Comparison of ENCODE assay signal across 12 mouse cellular contexts in the genomic region with DNA sequence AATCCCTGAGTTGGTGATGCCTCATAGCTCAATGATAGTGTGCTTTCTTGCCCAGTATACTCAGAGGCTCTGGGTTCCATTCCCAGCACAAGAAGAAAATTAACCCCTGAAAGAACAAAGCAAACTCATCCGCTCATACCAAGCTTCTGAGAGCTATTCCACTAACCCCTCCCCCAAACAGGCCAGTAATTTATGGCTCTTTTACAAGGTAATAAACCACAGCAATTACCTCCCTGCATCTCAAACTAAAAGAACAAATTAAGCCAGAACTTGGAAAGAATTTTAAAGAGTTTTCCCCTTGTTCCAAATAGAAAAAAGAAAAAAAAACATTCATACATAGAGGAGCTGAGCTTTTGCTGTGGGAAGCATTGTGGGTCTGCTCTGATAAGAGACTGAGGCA. TPM values are rescaled to one million over a fixed set of nuclear protein-coding genes. Genes with fewer than 3 reads are reported as not detected.
DNase-seq lines count a peak whose midpoint lies in the region; ATAC-seq lines count a peak whose summit lies in the region.
"Had no signal": no experiment of that assay in that cellular context is flagged by ENCODE, and none has a peak within 500 bp of the region (broad histone marks: within the 10 kb centered on the region; RNA-seq: fewer than 3 reads in every experiment).

No protein-coding gene starts in this region.

- WGBS in neural tube, embryonic 11.5 days, result 8% methylated on average over 1 of the region's 1 CpGs
- 16% methylated on average over 1 of the region's 1 CpGs for WGBS in limb, embryonic 12.5 days
- 7% methylated on average over 1 of the region's 1 CpGs for WGBS in forebrain, embryonic 15.5 days

- DNase-seq in kidney, adult 9 months, result peak; percentile 46
- no peak for DNase-seq in kidney, postnatal 14 days
- DNase-seq in neural tube, embryonic 11.5 days (ENCODE audit: low spot score), result no peak
- DNase-seq in neural tube, embryonic 10.5 days (ENCODE audit: extremely low spot score, low spot score), result no peak
- no peak for DNase-seq in spleen, adult 12 weeks (ENCODE audit: low spot score)
- DNase-seq in right cerebral cortex, adult 18-20 months, result no peak
- DNase-seq: cerebellum, adult 11-12 months had no signal

- 0 out of 2 replicates have a peak, but pooled peaks have one; percentile 7 for ATAC-seq in neural tube, embryonic 11.5 days (ENCODE audit: insufficient read depth, low FRiP score, low TSS enrichment)
- no peak for ATAC-seq in limb, embryonic 12.5 days (ENCODE audit: insufficient number of reproducible peaks, insufficient read depth, low FRiP score, low TSS enrichment, low read depth)
- no peak for ATAC-seq in forebrain, embryonic 15.5 days (replicated peaks)

- H3K27me3 ChIP-seq in neural tube, embryonic 11.5 days (ENCODE audit: control insufficient read depth, insufficient read depth, low read length), result no peaks in the 10 kb centered on the region
- peaks cover 83% of the 10 kb centered on the region for H3K27me3 ChIP-seq in limb, embryonic 12.5 days
- peaks cover 100% of the 10 kb centered on the region for H3K27me3 ChIP-seq in forebrain, embryonic 15.5 days

- H3K4me1 ChIP-seq in neural tube, embryonic 11.5 days (ENCODE audit: control insufficient read depth, insufficient read depth, low read length), result peaks cover 79% of the 10 kb centered on the region
- H3K4me1 ChIP-seq in limb, embryonic 12.5 days (replicated peaks), result peaks cover 80% of the 10 kb centered on the region
- no peaks in the 10 kb centered on the region for H3K4me1 ChIP-seq in forebrain, embryonic 15.5 days
- H3K4me1 ChIP-seq: embryonic facial prominence, embryonic 10.5 days had no signal

- peak overlapping the region; percentile 78 for H3K4me2 ChIP-seq in neural tube, embryonic 11.5 days (ENCODE audit: low read depth)
- H3K4me2 ChIP-seq in limb, embryonic 12.5 days, result no peak overlapping the region
- no peak overlapping the region for H3K4me2 ChIP-seq in forebrain, embryonic 15.5 days (replicated peaks)
- H3K4me2 ChIP-seq: heart, embryonic 15.5 days; limb, embryonic 15.5 days had no signal

- H3K9me3 ChIP-seq in neural tube, embryonic 11.5 days (ENCODE audit: control insufficient read depth, low read length), result no peaks in the 10 kb centered on the region
- H3K9me3 ChIP-seq in limb, embryonic 12.5 days, result no peaks in the 10 kb centered on the region
- H3K9me3 ChIP-seq in forebrain, embryonic 15.5 days, result no peaks in the 10 kb centered on the region
- H3K9me3 ChIP-seq: embryonic facial prominence, embryonic 10.5 days; heart, embryonic 15.5 days; limb, embryonic 15.5 days had no signal

- H3K9ac ChIP-seq in neural tube, embryonic 11.5 days (ENCODE audit: low read length), result peak overlapping the region; percentile 59
- no peak overlapping the region for H3K9ac ChIP-seq in limb, embryonic 12.5 days (replicated peaks)
- H3K9ac ChIP-seq in forebrain, embryonic 15.5 days (replicated peaks), result no peak overlapping the region
- H3K9ac ChIP-seq: heart, embryonic 15.5 days; limb, embryonic 15.5 days had no signal

- H3K36me3 ChIP-seq in neural tube, embryonic 11.5 days (ENCODE audit: control insufficient read depth, insufficient read depth, low read length), result no peaks in the 10 kb centered on the region
- H3K36me3 ChIP-seq in limb, embryonic 12.5 days, result peaks cover 9% of the 10 kb centered on the region; the same call in 1 of the 2 replicates
- H3K36me3 ChIP-seq in forebrain, embryonic 15.5 days, result no peaks in the 10 kb centered on the region
- H3K36me3 ChIP-seq: embryonic facial prominence, embryonic 10.5 days; heart, embryonic 15.5 days; limb, embryonic 15.5 days had no signal

- H3K4me3 ChIP-seq in neural tube, embryonic 11.5 days (ENCODE audit: low read depth, low read length), result no peak overlapping the region
- H3K4me3 ChIP-seq in limb, embryonic 12.5 days (replicated peaks), result no peak overlapping the region
- no peak overlapping the region for H3K4me3 ChIP-seq in forebrain, embryonic 15.5 days
- H3K4me3 ChIP-seq: embryonic facial prominence, embryonic 10.5 days; heart, embryonic 15.5 days; limb, embryonic 15.5 days had no signal

- peak overlapping the region; percentile 92 for H3K27ac ChIP-seq in neural tube, embryonic 11.5 days (ENCODE audit: low read depth, low read length)
- H3K27ac ChIP-seq in limb, embryonic 12.5 days, result peak overlapping the region; percentile 57
- no peak overlapping the region for H3K27ac ChIP-seq in forebrain, embryonic 15.5 days (replicated peaks)
- H3K27ac ChIP-seq: embryonic facial prominence, embryonic 10.5 days; heart, embryonic 15.5 days; limb, embryonic 15.5 days had no signal

RNA-seq across cellular contexts. Expression of a gene that starts 5.5 kb away (rescaled TPM):
- polyA plus RNA-seq in neural tube, embryonic 11.5 days (2014; fragmentation: Nextera tagmentation; extraction: Ambion mirVana), result 4.1 and 4.5 TPM in 2 replicates
- 0.91 and 0.98 TPM in 2 replicates for polyA plus RNA-seq in limb, embryonic 12.5 days (2016; fragmentation: Nextera tagmentation; extraction: Ambion mirVana)
- polyA plus RNA-seq in forebrain, embryonic 15.5 days (2015; fragmentation: Nextera tagmentation; extraction: Ambion mirVana), result not detected in 2 replicates

RNA-seq across cellular contexts. Expression of a gene that starts 8.8 kb away (rescaled TPM):
- polyA plus RNA-seq in neural tube, embryonic 11.5 days (2014; fragmentation: Nextera tagmentation; extraction: Ambion mirVana), result 10.2 and 11.7 TPM in 2 replicates
- polyA plus RNA-seq in limb, embryonic 12.5 days (2016; fragmentation: Nextera tagmentation; extraction: Ambion mirVana), result 0.35 and 0.90 TPM in 2 replicates
- polyA plus RNA-seq in forebrain, embryonic 15.5 days (2015; fragmentation: Nextera tagmentation; extraction: Ambion mirVana), result not detected in 2 replicates
- polyA plus RNA-seq: embryonic facial prominence, embryonic 10.5 days had no signal

RNA-seq across cellular contexts. Expression of a gene that starts 18.2 kb away (rescaled TPM):
- polyA plus RNA-seq in neural tube, embryonic 11.5 days (2014; fragmentation: Nextera tagmentation; extraction: Ambion mirVana), result 36.0 and 37.5 TPM in 2 replicates
- polyA plus RNA-seq in limb, embryonic 12.5 days (2016; fragmentation: Nextera tagmentation; extraction: Ambion mirVana), result 1.8 and 2.0 TPM in 2 replicates
- polyA plus RNA-seq in forebrain, embryonic 15.5 days (2015; fragmentation: Nextera tagmentation; extraction: Ambion mirVana), result not detected in 2 replicates

RNA-seq across cellular contexts. Expression of a gene that starts 21.6 kb away (rescaled TPM):
- 53.4 and 56.5 TPM in 2 replicates for polyA plus RNA-seq in neural tube, embryonic 11.5 days (2014; fragmentation: Nextera tagmentation; extraction: Ambion mirVana)
- polyA plus RNA-seq in limb, embryonic 12.5 days (2016; fragmentation: Nextera tagmentation; extraction: Ambion mirVana), result 8.2 and 9.2 TPM in 2 replicates
- not detected in 2 replicates for polyA plus RNA-seq in forebrain, embryonic 15.5 days (2015; fragmentation: Nextera tagmentation; extraction: Ambion mirVana)
- polyA plus RNA-seq: embryonic facial prominence, embryonic 10.5 days had no signal

RNA-seq across cellular contexts. Expression of a gene that starts 24.7 kb away (rescaled TPM):
- polyA plus RNA-seq in neural tube, embryonic 11.5 days (2014; fragmentation: Nextera tagmentation; extraction: Ambion mirVana), result 8.0 and 9.3 TPM in 2 replicates
- polyA plus RNA-seq in limb, embryonic 12.5 days (2016; fragmentation: Nextera tagmentation; extraction: Ambion mirVana), result 0.58 and 0.70 TPM in 2 replicates
- polyA plus RNA-seq in forebrain, embryonic 15.5 days (2015; fragmentation: Nextera tagmentation; extraction: Ambion mirVana), result not detected in 2 replicates

Comparison
In these comparisons a context has a peak if more than half of its experiments do, and no peak if none do; other contexts are left out.
1. RNA of a gene that starts 18.2 kb away (polyA plus RNA-seq): 36.0 to 37.5 TPM in neural tube, embryonic 11.5 days; 1.8 to 2.0 TPM in limb, embryonic 12.5 days and not detected in forebrain, embryonic 15.5 days; every median in the first group is over 10 times any median in the second.